9 mouse cellular contexts compared by ENCODE assay signal in genomic region chr2:73509248-73510024, GRCm38 (mm10). TPM values are rescaled to one million over a fixed set of nuclear protein-coding genes. Genes with fewer than 3 reads are reported as not detected.
DNase-seq lines count a peak whose midpoint lies in the region; ATAC-seq and TF ChIP-seq lines count a peak whose summit lies in the region.
"Had no signal": no experiment of that assay in that cellular context is flagged by ENCODE, and none has a peak within 500 bp of the region (broad histone marks: within the 10 kb centered on the region; RNA-seq: fewer than 3 reads in every experiment).

No protein-coding gene starts in this region.

- no peak overlapping the region for H3K4me3 ChIP-seq in heart, embryonic 16.5 days (ENCODE audit: low read length)
- no peak overlapping the region for H3K4me3 ChIP-seq in liver, embryonic 15.5 days (replicated peaks)
- H3K4me3 ChIP-seq in midbrain, embryonic 14.5 days (replicated peaks; ENCODE audit: low read depth, low read length): no peak overlapping the region
- H3K4me3 ChIP-seq in thymus, adult 2 months (ENCODE audit: control insufficient read depth, insufficient read depth, low read length): no peak overlapping the region

- TF ChIP-seq POLR2A in thymus, adult 2 months (IDR thresholded peaks at IDR 0.05; ENCODE audit: control insufficient read depth, extremely low read depth, insufficient read depth, low read length, poor library complexity): no peak

- peaks cover 13% of the 10 kb centered on the region for H3K4me1 ChIP-seq in heart, embryonic 16.5 days (ENCODE audit: control insufficient read depth, insufficient read depth, low read length)
- H3K4me1 ChIP-seq in liver, embryonic 15.5 days (replicated peaks): peaks cover 58% of the 10 kb centered on the region
- no peaks in the 10 kb centered on the region for H3K4me1 ChIP-seq in midbrain, embryonic 14.5 days (ENCODE audit: control insufficient read depth, insufficient read depth, low read length)
- no peaks in the 10 kb centered on the region; the same call in 1 of the 2 replicates for H3K4me1 ChIP-seq in thymus, adult 2 months (replicated peaks; ENCODE audit: control insufficient read depth, insufficient read depth, low read length)

- DNase-seq in 3T3-L1 (ENCODE audit: low read depth, low spot score): peak; percentile 84
- peak; percentile 72 for DNase-seq in embryo, embryonic 11 days
- DNase-seq in midbrain, embryonic 14.5 days: no peak
- DNase-seq in thymus, adult 2 months: no peak
- no peak for DNase-seq in adrenal gland, postnatal 36 days
- no peak for DNase-seq in cerebellum, adult 18-20 months

- H3K27me3 ChIP-seq in heart, embryonic 16.5 days (ENCODE audit: control insufficient read depth, insufficient read depth, low read length): no peaks in the 10 kb centered on the region
- no peaks in the 10 kb centered on the region for H3K27me3 ChIP-seq in liver, embryonic 15.5 days
- no peaks in the 10 kb centered on the region for H3K27me3 ChIP-seq in midbrain, embryonic 14.5 days (ENCODE audit: control insufficient read depth, insufficient read depth, low read length)
- H3K27me3 ChIP-seq in thymus, adult 2 months (ENCODE audit: control insufficient read depth, insufficient read depth, low read length): no peaks in the 10 kb centered on the region

- WGBS in heart, embryonic 16.5 days: 42% methylated on average over 15 of the region's 15 CpGs
- WGBS in liver, embryonic 15.5 days (ENCODE audit: insufficient replicate concordance): 34% methylated on average over 15 of the region's 15 CpGs
- WGBS in midbrain, embryonic 14.5 days: 87% methylated on average over 15 of the region's 15 CpGs
- 52% methylated on average over 15 of the region's 15 CpGs for WGBS in thymus, adult 2 months

- H3K27ac ChIP-seq in heart, embryonic 16.5 days (ENCODE audit: low read length): peak overlapping the region; percentile 78
- H3K27ac ChIP-seq in liver, embryonic 15.5 days (replicated peaks): 0 out of 2 replicates have a peak overlapping the region, but pooled peaks have one; percentile 24
- no peak overlapping the region for H3K27ac ChIP-seq in midbrain, embryonic 14.5 days (replicated peaks; ENCODE audit: low read depth, low read length)
- H3K27ac ChIP-seq in thymus, adult 2 months (ENCODE audit: control insufficient read depth, insufficient read depth, low read length): no peak overlapping the region

- H3K9ac ChIP-seq in heart, embryonic 16.5 days (ENCODE audit: low read length): peak overlapping the region; percentile 56
- H3K9ac ChIP-seq in liver, embryonic 15.5 days: no peak overlapping the region
- H3K9ac ChIP-seq in midbrain, embryonic 14.5 days (replicated peaks; ENCODE audit: low read length): no peak overlapping the region

- ATAC-seq in heart, embryonic 16.5 days (replicated peaks; ENCODE audit: extremely low read depth, insufficient read depth, low FRiP score): peak; percentile 43
- ATAC-seq in liver, embryonic 15.5 days (ENCODE audit: insufficient read depth): no peak
- ATAC-seq in midbrain, embryonic 14.5 days (ENCODE audit: low FRiP score, low TSS enrichment): no peak
- ATAC-seq: inflammation-experienced regulatory T-cells, adult 6 months had no signal

- no peaks in the 10 kb centered on the region for H3K36me3 ChIP-seq in heart, embryonic 16.5 days (ENCODE audit: control insufficient read depth, insufficient read depth)
- H3K36me3 ChIP-seq in liver, embryonic 15.5 days (replicated peaks): no peaks in the 10 kb centered on the region
- no peaks in the 10 kb centered on the region for H3K36me3 ChIP-seq in midbrain, embryonic 14.5 days (ENCODE audit: control insufficient read depth, insufficient read depth, low read length)
- H3K36me3 ChIP-seq in thymus, adult 2 months (ENCODE audit: control insufficient read depth, insufficient read depth, low read length): no peaks in the 10 kb centered on the region

- peak overlapping the region; percentile 47 for H3K4me2 ChIP-seq in heart, embryonic 16.5 days (ENCODE audit: low read depth, low read length)
- no peak overlapping the region for H3K4me2 ChIP-seq in liver, embryonic 15.5 days
- H3K4me2 ChIP-seq in midbrain, embryonic 14.5 days (ENCODE audit: low read length): no peak overlapping the region

- TF ChIP-seq CTCF in thymus, adult 2 months (IDR thresholded peaks at IDR 0.05; ENCODE audit: borderline replicate concordance, control insufficient read depth, extremely low read depth, insufficient read depth, low read length, poor library complexity): no peak

- no peaks in the 10 kb centered on the region for H3K9me3 ChIP-seq in heart, embryonic 16.5 days (replicated peaks; ENCODE audit: control insufficient read depth, low read length)
- no peaks in the 10 kb centered on the region for H3K9me3 ChIP-seq in liver, embryonic 15.5 days (replicated peaks)
- no peaks in the 10 kb centered on the region for H3K9me3 ChIP-seq in midbrain, embryonic 14.5 days (ENCODE audit: control insufficient read depth, low read length)

RNA-seq across cellular contexts. Expression of gene Wipf1, which starts 20.1 kb away (rescaled TPM):
- polyA plus RNA-seq in heart, embryonic 16.5 days (2015; fragmentation: Nextera tagmentation; extraction: Ambion mirVana): 5.0 and 7.4 TPM in 2 replicates
- 3.5 and 3.8 TPM in 2 replicates for polyA plus RNA-seq in liver, embryonic 15.5 days (2015; fragmentation: Nextera tagmentation; extraction: Ambion mirVana)
- polyA plus RNA-seq in midbrain, embryonic 14.5 days (2014; fragmentation: Nextera tagmentation; extraction: Ambion mirVana): 1.7 and 2.8 TPM in 2 replicates
- polyA plus RNA-seq in thymus, adult 2 months (2012; rRNA removed): 56.6 and 68.0 TPM in 2 replicates
- total RNA-seq in adrenal gland, postnatal 36 days (2021): 10 to 100 TPM; 13.3 to 19.6 TPM

Comparison
In these comparisons a context has a peak if more than half of its experiments do, and no peak if none do; other contexts are left out.
1. DNase-seq: peak in 3T3-L1 (single experiment) and embryo, embryonic 11 days (single experiment); none in midbrain, embryonic 14.5 days (single experiment), thymus, adult 2 months (single experiment), adrenal gland, postnatal 36 days (0 of 2) and cerebellum, adult 18-20 months (0 of 2).
2. H3K27ac ChIP-seq: peak in heart, embryonic 16.5 days (single experiment) and liver, embryonic 15.5 days (single experiment); none in midbrain, embryonic 14.5 days (single experiment) and thymus, adult 2 months (single experiment).